Mouse (Mus musculus) lung, postnatal 4 days (tissue): ENCODE measurements at regions not wholly inside any gene's neighbourhood (a gene's known extent, or its start where the extent isn't known, plus 50 kb on each side); places are given as distances from the start of the nearest gene placed in this dataset.
"Not testable (repeated sequence)": the region's sequence is repeated elsewhere in the genome, so short reads cannot be mapped to it uniquely, and the experiment has no call there.

Experiments
- DNase-seq, 2 experiments: peaks; one replicate each; pipeline ENCODE4 v3.0.0; 2021

DNA sequence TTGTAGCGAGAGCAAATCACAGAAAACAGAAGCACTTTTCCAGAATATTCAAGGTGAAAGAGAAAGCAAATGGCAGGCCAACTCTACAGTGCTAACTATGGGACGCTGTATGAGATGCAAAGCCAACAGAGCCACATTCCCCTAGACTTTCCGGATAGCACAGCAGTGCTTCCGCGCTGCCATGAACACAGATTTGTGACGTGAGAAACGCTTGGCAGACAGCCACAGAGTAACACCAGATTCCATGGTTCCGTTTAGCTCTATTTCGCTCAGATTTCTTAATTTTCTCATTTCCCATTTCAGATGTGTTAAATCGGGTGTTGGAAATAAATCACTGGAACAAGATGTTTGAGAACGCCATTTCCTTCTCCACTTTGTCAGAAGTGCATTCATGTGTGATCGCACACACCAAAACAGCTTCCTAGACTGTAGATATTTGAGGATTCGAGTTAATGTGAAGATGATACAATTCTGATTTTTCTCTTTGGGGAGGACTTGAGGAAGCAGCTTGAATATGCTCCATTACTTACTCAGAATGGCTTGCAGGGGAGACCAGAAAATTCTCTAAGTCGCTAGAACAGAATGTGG lies 424.8 kb upstream of the Nrsn1 start:
- no peak for DNase-seq

- DNase-seq: no peak
These were observed 408.0 kb upstream of the Nrsn1 start for GRCm38 (mm10) chr13:25678221-25678735.

GRCm38 (mm10) chr13:25675208-25675607 lies 404.9 kb upstream of the Nrsn1 start:
- no peak for DNase-seq

- DNase-seq: no peak
These were observed 395.7 kb upstream of the Nrsn1 start for GRCm38 (mm10) chr13:25666022-25666421.

- no peak for DNase-seq
These were observed 394.8 kb upstream of the Nrsn1 start for GRCm38 (mm10) chr13:25664963-25665606.

GRCm38 (mm10) chr13:25648430-25648786 lies 378.1 kb upstream of the Nrsn1 start:
- DNase-seq: no peak

GRCm38 (mm10) chr13:25647711-25648429 lies 377.6 kb upstream of the Nrsn1 start:
- DNase-seq: no peak

GRCm38 (mm10) chr13:25639522-25640291 lies 369.4 kb upstream of the Nrsn1 start:
- DNase-seq: no peak

- peak; percentile 29 to 39 for DNase-seq
These were observed 359.2 kb upstream of the Nrsn1 start for GRCm38 (mm10) chr13:25629466-25629865.

DNA sequence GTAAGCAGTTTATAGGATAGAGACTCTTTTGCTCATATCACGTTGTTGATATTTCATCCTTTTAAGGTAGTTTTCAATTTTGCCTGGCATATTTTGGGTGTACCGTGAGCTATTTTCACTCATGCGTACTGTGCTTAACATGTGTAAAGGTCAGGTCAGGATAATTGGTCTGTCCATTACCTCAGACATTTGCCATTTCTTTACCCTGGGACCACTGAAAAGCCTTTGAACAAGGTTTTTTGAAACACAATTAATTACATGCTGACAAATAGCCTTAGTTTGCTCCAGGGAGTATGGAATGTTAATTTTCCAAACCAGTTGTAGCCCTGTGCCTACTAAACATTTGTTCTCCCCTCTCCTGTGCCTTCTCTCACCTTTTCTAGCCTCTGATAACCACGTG lies 347.3 kb upstream of the Nrsn1 start:
- no peak for DNase-seq

DNA sequence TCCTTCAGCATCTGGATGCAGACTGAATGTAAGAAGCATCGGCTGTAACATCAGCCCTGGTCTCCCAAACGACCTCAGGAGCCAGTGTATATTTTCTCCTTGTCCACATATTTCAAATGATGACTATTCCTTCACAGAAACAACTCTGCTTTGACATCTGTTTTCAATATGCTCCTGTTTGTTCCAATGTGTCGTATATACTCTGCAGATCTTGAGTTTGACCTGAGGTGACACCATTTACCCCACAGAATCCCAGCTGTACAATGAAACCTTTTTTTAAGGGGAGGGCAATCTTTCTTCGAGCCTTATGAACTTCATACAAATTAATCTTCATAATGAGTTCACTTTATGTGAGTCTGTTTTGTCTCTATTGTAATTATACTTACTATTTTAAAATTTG lies 341.7 kb upstream of the Nrsn1 start:
- no peak for DNase-seq

DNA sequence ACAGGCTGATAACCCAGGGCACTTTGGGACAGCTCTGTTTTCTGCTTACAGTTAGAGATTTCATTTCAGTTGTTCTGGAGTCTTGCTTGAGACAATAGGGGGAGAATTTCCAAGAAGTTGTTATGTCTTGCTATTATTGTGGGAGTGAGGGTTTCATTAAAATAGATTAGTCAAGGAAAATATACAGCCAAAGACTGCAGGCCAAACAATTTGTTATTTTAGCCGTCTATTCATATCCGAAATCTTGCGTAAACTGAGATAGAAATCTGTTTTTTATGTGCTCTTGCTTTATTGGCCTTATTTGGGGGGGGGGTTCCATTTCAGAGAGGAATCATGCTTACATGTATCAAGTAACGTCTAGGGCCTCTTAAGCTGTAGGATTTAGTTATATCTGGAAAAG lies 339.3 kb upstream of the Nrsn1 start:
- no peak for DNase-seq

GRCm38 (mm10) chr13:25609241-25609640 lies 338.9 kb upstream of the Nrsn1 start:
- DNase-seq: no peak

DNA sequence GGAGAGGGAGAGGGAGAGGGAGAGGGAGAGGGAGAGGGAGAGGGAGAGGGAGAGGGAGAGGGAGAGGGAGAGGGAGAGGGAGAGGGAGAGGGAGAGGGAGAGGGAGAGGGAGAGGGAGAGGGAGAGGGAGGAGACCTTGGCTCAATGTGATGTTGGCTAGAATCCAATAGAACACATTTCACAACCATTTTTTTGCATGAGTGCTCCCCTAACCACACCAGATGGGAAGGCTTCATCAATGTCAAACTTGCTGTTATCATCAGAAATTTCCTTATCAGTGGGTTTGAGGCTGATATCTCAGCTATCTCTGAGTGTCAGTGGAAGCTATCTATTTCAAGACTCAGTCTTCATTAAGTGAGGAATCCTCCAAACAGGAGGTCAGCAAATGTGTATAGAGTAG lies 331.0 kb upstream of the Nrsn1 start:
- DNase-seq: not testable (repeated sequence)

DNA sequence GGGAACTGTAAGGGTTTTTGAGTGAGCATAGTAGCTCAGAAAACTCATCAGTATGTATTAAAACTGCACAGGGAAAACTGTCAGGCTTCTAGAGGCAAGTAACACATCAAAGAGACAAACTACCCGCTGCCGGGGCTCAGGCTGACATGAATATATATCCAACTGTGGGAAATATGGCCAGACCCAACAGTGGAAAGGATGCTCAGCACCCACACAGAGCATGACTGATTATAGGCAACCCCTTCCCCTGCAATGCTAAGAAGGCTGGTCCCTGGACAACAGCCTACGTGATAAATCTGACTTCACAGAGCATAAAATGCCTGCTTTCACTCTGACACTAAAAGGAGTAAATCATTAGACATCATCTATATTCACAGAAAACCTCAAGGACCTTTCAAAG lies 324.3 kb upstream of the Nrsn1 start:
- no peak for DNase-seq

DNA sequence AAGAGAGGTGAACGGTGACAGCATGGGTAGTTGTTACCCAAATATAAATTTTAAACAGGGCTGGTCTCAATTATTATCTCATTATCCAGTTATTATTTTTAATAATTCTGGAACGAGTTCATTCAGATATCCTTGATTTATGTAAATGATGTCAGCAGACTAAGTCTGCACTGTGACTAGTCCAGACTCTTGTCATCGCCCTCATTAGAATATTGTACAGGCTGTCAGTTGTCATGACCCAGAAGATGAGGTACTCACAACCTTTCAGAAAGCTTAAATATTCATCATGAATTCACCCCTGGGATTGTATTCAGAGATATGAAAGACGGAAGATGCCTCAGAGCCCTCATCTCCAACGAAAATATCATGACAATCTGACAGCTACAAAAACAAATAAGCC lies 300.3 kb upstream of the Nrsn1 start:
- DNase-seq: no peak

GRCm38 (mm10) chr13:25562746-25563145 lies 292.4 kb upstream of the Nrsn1 start:
- peak in 1 of 2 experiments; percentile 32 for DNase-seq

GRCm38 (mm10) chr13:25560339-25560738 lies 290.0 kb upstream of the Nrsn1 start:
- no peak for DNase-seq

GRCm38 (mm10) chr13:25554962-25555361 lies 284.7 kb upstream of the Nrsn1 start:
- DNase-seq: no peak

GRCm38 (mm10) chr13:25548551-25548950 lies 278.2 kb upstream of the Nrsn1 start:
- no peak for DNase-seq

GRCm38 (mm10) chr13:25547150-25548145 lies 277.1 kb upstream of the Nrsn1 start:
- DNase-seq: no peak

DNA sequence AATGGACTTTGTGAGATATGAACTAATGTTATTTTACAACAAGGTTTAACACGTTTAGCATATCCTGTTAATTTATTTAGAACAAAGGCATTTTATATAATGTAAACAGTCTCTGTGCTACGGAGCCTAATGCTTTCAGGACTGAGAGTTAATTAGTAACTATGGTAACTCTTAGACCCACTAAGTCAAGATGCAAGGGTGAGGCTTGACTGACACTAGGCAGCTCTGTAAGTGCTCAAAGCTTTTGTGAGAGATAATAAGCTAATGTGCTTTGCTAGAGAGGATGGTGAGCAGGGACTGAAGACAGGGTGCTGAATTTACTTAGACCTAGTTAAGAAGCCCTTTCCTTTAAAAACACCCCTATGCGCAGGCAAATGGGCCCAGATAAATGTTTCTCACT lies 253.8 kb upstream of the Nrsn1 start:
- no peak for DNase-seq
